Mouse (Mus musculus) T-helper 2 cell (primary cell): Measurements from ENCODE around the gene Itga2.

Source experiments
- in situ Hi-C: fragments of 300-600 bp; cut with MboI, MseI; formaldehyde crosslinking; loops from one replicate; pipeline ENCODE4 v1.15.1; 2025; ENCODE audit warnings: high pct_unique_total_duplicates

Itga2 gene

GRCm38 (mm10) chr13:114931775-114932294, at the start of gene Itga2:
Gene Itga2 (minus strand): TSS chr13:114932100.
- in situ Hi-C loops = no loop called here

DNA sequence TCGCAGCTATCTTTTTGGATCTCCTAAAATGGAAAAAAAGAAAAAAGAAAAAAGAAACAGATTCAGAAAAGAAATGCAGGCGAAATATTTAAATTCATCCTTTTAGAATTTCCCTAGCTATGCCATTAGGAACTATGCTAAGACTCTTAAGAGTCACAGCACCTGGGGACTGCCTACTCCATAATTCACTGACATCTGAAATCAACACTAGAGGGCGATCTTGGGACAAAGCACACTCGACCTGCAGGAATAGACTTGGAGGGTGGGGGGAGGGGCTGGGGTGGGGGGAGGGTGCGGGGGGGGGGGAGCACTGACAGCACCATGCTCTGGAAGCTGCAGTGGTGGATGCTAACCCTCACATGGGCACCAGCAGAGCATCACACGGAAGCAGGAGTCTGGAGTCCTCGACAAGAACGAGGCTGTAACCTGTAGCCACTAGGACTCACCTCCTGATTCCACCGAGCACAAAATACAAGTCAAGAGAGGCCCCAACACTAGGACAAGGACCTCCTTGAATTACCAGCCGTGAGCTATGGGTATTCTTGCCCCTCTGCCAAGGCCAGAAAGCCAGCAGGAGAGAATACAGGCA, 49.0 kb upstream of the Itga2 start:
- in situ Hi-C loops = no loop called here

- in situ Hi-C loops = loop anchor here (5.0 to 25.0 kb wide), 2 partner anchors 472 to 1112 kb away; no protein-coding TSS in a partner anchor
Observed at GRCm38 (mm10) chr13:114974484-114975042, 42.7 kb upstream of the Itga2 start.

DNA sequence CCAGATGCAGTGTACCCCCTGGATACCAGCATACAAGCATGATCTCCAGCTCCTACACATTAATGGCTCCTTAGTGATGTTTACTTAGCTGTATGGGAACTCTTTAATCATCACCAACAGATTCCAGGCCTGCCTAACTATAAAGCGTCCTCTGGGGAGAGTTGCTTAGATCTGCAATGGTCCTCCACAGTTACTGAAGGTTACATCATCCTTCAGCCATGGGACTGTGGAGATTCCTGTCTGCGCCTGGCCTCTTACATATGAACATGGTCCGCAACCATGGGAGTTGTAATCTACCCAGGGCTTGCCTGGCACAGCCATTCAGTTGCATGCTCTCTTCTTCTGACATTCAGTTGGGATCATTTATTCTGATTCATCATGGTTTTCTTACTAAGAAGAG, 40.0 kb upstream of the Itga2 start:
- in situ Hi-C loops = loop anchor here (25.0 kb wide), 1 partner anchor 1110 kb away; no protein-coding TSS in a partner anchor

DNA sequence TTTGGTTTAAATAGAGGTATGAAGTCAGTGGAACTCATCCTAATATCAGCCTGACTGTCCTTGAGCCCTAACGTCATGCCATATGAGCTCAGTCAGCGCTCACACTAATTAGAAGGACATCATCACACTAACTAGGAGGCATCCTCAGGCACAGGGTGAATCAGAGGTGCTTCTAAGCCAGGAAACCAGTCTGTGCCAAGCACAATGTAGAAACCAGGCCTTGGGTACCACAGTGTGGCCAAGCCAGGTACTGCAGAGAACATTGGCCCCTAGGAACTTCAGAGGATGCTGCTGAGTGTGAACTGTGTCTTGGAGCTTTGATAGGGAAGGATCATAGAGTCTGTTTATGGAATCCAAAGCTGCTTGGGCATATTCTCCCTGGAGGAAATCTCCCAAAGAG, 32.3 kb upstream of the Itga2 start:
- in situ Hi-C loops = loop anchor here (5.0 to 25.0 kb wide), 2 partner anchors 137 to 1102 kb away; no protein-coding TSS in a partner anchor

GRCm38 (mm10) chr13:114954516-114954915, 22.6 kb upstream of the Itga2 start:
- in situ Hi-C loops = loop anchor here (25.0 kb wide), 1 partner anchor 1092 kb away; no protein-coding TSS in a partner anchor

DNA sequence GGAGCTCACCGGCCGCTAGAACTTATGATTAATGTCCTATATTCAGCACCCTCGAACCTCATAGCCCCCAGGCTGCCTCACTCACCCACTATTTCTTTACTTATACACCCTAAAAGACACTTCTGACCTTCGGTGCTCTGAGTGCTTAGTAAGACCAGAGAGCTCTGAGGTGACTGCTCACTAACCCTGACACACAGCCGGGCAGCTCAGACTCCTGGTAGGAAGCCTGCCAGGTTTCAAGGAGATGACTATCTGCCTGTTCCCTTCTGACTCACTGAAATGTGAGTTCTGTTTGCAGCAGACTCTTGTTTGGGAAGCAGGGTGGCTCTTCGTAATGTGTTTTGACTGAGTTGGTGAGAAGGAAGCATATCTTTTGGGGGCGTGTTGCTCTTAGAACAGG, 1.6 kb upstream of the Itga2 start:
- in situ Hi-C loops = no loop called here

GRCm38 (mm10) chr13:114930996-114931649, 777 bp downstream of the Itga2 start:
- in situ Hi-C loops = no loop called here

DNA sequence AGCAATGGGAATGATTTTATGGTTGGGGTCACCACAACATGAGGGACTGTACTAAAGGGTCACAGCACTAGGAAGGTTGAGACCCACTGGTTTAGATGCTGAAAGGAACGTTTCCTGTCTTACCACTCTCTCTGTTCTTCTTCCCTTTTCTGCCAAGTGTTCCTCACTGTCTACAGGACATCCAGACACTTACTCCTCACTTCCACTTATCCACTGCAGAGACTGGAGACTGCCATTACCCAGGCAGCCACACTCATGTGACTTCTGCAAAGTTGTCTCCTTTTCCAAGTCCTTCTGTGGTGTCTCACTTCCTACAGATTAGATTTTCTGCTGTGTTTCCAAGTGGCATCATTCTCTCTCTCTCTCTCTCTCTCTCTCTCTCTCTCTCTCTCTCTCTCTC, 7.1 kb downstream of the Itga2 start:
- in situ Hi-C loops = no loop called here

GRCm38 (mm10) chr13:114923331-114923730, 8.6 kb downstream of the Itga2 start:
- in situ Hi-C loops = no loop called here

DNA sequence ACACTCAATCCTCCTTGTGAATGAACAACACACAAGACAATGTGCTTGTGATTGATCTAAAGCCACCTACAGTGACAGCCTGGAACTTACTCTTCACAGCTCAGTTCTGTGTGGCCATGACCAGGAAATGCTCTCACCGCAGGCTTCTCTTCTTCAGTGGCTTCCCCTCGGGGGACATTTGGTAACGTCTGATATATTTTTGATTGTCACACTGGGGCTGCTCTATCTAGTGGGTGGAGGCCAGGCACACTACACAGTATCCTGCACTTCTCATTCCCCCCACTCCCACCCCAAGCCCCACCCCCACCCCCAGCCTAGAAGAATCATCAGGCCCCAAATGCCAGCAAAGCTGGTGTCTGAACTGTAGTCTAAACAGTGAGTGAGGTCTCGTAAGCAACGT, 16.1 kb downstream of the Itga2 start:
- in situ Hi-C loops = no loop called here

- in situ Hi-C loops = no loop called here
Observed at GRCm38 (mm10) chr13:114914963-114915362, 16.9 kb downstream of the Itga2 start.

DNA sequence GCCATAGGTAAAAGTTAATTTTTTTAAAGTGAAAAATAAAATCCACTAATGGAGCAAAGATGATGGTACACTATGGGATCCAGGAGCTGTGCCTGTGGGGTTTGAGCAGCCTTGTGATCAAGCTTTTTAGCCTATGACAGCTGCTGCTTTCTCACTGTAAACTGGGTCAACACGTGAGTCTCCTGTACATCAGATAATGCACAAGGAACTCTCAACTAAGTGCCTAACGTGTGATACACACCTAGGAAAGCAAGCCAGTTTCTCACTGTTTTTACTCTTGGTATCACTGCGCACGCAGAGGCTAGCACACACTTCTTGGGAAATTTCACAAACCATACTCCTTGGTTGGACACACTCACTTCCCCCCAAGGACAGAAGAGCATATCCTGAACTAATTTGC, 17.3 kb downstream of the Itga2 start:
- in situ Hi-C loops = no loop called here

GRCm38 (mm10) chr13:114910629-114911028, 21.3 kb downstream of the Itga2 start:
- in situ Hi-C loops = no loop called here

GRCm38 (mm10) chr13:114909514-114909913, 22.4 kb downstream of the Itga2 start:
- in situ Hi-C loops = no loop called here

DNA sequence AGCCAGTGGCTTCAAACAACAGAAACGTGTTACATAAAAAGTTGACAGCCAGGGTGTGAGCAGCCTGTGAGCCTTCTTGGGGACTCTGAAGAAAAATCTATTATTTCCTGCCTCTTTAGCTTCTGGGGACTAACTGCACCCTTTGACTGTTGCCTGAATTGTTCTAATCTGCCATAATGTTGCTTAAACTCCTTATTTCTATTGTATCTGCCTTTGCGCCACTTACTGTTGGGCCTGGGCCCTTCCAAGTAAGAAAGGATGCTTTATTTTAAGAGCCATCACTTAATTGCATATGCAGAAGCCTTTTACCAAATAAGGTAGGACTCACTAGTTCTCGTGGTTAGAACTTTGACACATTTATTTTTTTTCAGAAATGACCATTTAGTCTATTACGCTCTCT, 24.0 kb downstream of the Itga2 start:
- in situ Hi-C loops = no loop called here

GRCm38 (mm10) chr13:114896751-114897386, 35.0 kb downstream of the Itga2 start:
- in situ Hi-C loops = no loop called here

GRCm38 (mm10) chr13:114895896-114896295, 36.0 kb downstream of the Itga2 start:
- in situ Hi-C loops = no loop called here

DNA sequence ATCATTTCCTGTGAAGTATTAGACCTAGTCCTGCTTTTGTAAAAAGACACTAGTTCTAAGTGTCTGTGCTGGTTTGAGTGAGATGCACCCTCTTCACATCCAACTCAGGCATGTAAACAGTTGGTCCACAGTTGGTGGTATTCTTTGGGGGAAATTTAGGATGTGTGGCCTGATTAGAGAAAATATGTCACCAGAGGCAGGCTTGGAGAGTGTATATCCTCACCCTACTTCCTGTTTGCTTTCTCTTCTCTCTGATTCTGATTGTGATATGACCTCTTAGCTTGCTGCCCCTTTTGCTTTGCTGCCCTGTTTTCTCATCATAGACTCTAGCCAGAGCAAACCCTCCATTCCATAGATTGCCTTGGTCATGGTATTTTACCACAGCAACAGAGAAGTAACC, 37.2 kb downstream of the Itga2 start:
- in situ Hi-C loops = no loop called here

DNA sequence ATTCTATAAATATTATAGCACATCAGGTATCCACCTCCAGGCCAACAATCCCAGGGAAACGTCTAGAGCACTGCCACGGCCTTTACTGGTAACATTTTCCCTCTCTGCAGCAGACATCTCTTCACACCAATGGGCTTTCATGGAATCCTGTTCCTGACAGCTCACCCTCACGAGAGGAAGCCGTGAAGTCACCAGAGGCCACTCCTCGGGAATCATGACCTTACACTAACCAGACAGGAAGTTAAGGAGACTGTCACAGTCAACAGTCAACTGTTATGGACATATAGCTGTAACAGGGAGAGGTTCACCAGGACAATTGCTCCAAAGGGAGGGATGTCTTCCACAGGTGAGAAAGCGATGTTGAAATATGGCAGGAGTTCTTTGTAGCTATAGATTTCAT, 40.2 kb downstream of the Itga2 start:
- in situ Hi-C loops = no loop called here

GRCm38 (mm10) chr13:114887695-114888094, 44.2 kb downstream of the Itga2 start:
- in situ Hi-C loops = no loop called here

- in situ Hi-C loops = no loop called here
Observed at GRCm38 (mm10) chr13:114887293-114887692, 44.6 kb downstream of the Itga2 start.
